Mouse (Mus musculus) effector memory CD4-positive, alpha-beta T cell, adult 7 months (primary cell): Measurements from ENCODE around the gene Zfp346. TPM values are rescaled to one million over a fixed set of nuclear protein-coding genes. Genes with fewer than 3 reads are reported as not detected.

Experiments
- polyA plus RNA-seq: library from polyadenylated mRNA; unstranded; fragments of 100-300 nt; shearing (Covaris generic); gene quantifications from one replicate; pipeline ENCODE4 v1.2.1, GENCODE M21; 2017

Gene Zfp346
- 16.9 TPM for polyA plus RNA-seq

GRCm38 (mm10) chr13:55105045-55105952 lies at the start of gene Zfp346:
Gene Zfp346, plus strand, starts transcription at chr13:55105311.

GRCm38 (mm10) chr13:55099726-55100478 lies 5.2 kb upstream of the Zfp346 start, which contains the start of gene Uimc1:
Gene Uimc1, minus strand, starts transcription at chr13:55100300.

GRCm38 (mm10) chr13:55133448-55133847 lies 28.3 kb downstream of the Zfp346 start, which contains the start of gene Gm17617:
Gene Gm17617, minus strand, starts transcription at chr13:55133548.

GRCm38 (mm10) chr13:55152621-55153415 lies 47.7 kb downstream of the Zfp346 start, which contains the start of gene Fgfr4:
Gene Fgfr4, plus strand, starts transcription at chr13:55152640.

Other genes with a start within 250 kb of the Zfp346 start
- gene Unc5a, start 155.9 kb upstream of the Zfp346 start, polyA plus RNA-seq, result 13.4 TPM
- 1.1 TPM for gene Hk3, start 83.9 kb upstream of the Zfp346 start, polyA plus RNA-seq
- 76.8 TPM for gene Uimc1, start 5.0 kb upstream of the Zfp346 start, polyA plus RNA-seq
- gene Gm17617, start 28.2 kb downstream of the Zfp346 start, polyA plus RNA-seq, result not detected
- gene Fgfr4, start 47.3 kb downstream of the Zfp346 start, polyA plus RNA-seq, result not detected
- gene Nsd1, start 104.5 kb downstream of the Zfp346 start, polyA plus RNA-seq, result 54.5 TPM
- 261 TPM for gene Prelid1, start 215.2 kb downstream of the Zfp346 start, polyA plus RNA-seq
- gene Rab24, start 216.6 kb downstream of the Zfp346 start, polyA plus RNA-seq, result 90.2 TPM
- gene Mxd3, start 224.5 kb downstream of the Zfp346 start, polyA plus RNA-seq, result not detected